Mouse (Mus musculus) midbrain, embryonic 13.5 days (tissue): ENCODE measurements around the gene Ddah2. TPM values are rescaled to one million over a fixed set of nuclear protein-coding genes. Genes with fewer than 3 reads are reported as not detected.
A peak's percentile ranks its signal among the peaks of the same experiment; 100 is the strongest.
"Not testable (repeated sequence)": the region's sequence is repeated elsewhere in the genome, so short reads cannot be mapped to it uniquely, and the experiment has no call there.

ENCODE experiments used
- ATAC-seq: fragments of 200-750 bp; cut with Nextera tagmentation; 2 replicates; pipeline ENCODE4 v1.8.0; 2017; ENCODE audit warnings: mild to moderate bottlenecking, moderate TSS enrichment, moderate library complexity
- H3K27ac ChIP-seq: fragments of 300-500 bp; sonication (generic); 2 replicates; pipeline ENCODE4 v1.5.1; 2015; ENCODE audit warnings: inconsistent platforms, mild to moderate bottlenecking, moderate library complexity
- H3K27me3 ChIP-seq: fragments of 300-500 bp; sonication (generic); 2 replicates; pipeline ENCODE4 v1.6.1; 2015; ENCODE audit warnings: mild to moderate bottlenecking, inconsistent platforms
- H3K36me3 ChIP-seq: fragments of 300-500 bp; sonication (generic); 2 replicates; pipeline ENCODE4 v1.6.1; 2015; ENCODE audit warnings: mild to moderate bottlenecking, inconsistent platforms
- H3K4me1 ChIP-seq: fragments of 300-500 bp; sonication (generic); replicated peaks from 2 replicates; pipeline ENCODE4 v1.6.1; 2015; ENCODE audit warnings: inconsistent platforms
- H3K4me2 ChIP-seq: fragments of 300-500 bp; sonication (generic); replicated peaks from 2 replicates; pipeline ENCODE4 v1.6.1; 2015; ENCODE audit warnings: moderate library complexity, mild to moderate bottlenecking, inconsistent platforms
- H3K4me3 ChIP-seq: fragments of 300-500 bp; sonication (generic); replicated peaks from 2 replicates; pipeline ENCODE4 v1.5.1; 2015; ENCODE audit warnings: mild to moderate bottlenecking, inconsistent platforms
- H3K9ac ChIP-seq: fragments of 300-500 bp; sonication (generic); replicated peaks from 2 replicates; pipeline ENCODE4 v1.6.1; 2015; ENCODE audit warnings: mild to moderate bottlenecking, inconsistent platforms
- H3K9me3 ChIP-seq: fragments of 300-500 bp; sonication (generic); 2 replicates; pipeline ENCODE4 v1.6.1; 2016; ENCODE audit warnings: mild to moderate bottlenecking, inconsistent platforms
- WGBS: fragments of 180-500 bp; shearing (Covaris S2); methylation state at CpG from one replicate; pipeline ENCODE4 v1.1.7; 2015; 5-methylcytosine and 5-hydroxymethylcytosine counted together
- polyA plus RNA-seq: library from polyadenylated mRNA; unstranded; fragments of >200 nt; fragmentation: Nextera tagmentation; extraction: Ambion mirVana; gene quantifications from 2 replicates; pipeline ENCODE4 v1.2.1, GENCODE M21; 2015

Gene Ddah2
- polyA plus RNA-seq, 1 experiment from 2014 or later = 531 TPM

DNA sequence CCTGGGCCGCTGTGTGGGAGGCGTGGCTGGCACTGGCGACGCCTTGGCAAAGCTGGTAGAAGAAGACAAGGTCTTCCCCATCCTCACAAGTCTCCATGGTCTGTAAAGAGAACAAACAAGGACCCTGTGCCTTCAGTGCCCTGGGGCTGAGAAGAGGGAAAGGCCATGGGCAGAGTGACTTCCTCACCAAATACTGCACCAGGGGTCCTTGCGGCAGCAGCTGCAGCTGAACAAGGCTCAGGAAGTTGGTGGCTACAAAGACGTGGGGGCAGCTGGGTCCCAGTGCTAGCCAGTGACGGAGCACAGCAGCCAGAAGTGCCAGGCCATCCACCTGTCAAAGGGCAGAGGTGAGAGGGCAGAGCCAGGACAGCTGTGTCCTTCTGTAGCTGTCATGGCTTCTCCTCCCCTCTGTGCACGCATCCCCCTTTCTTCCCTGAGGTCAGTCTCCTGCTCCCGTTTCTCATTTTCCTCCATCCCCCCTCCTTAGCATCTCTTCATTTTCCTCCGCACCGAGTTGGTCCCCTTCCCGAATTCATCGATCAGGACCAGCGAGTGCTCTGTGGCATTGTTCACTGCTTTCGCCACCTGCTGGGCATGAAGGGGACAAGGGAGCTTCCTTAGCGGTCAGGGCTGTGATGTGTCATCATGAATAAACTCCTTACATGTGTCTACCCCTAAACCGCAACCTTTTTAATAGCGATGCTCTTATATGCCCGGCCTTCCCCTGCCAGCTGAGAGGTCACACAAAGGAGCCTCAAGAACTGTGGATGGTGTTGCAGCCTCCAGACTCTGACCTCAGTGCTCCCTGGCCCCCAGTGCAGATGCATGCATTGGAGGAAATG, 28.9 kb upstream of the Ddah2 start:
- Histone ChIP-seq H3K36me3 (no peaks in the 10 kb centered on the region), H3K4me3 (no peak overlapping the region), H3K4me1 (peaks cover 32% of the 10 kb centered on the region), H3K27me3 (no peaks in the 10 kb centered on the region), H3K9ac (peak overlapping the region; percentile 42; the same call in 1 of the 2 replicates), H3K4me2 (peak overlapping the region; percentile 39), H3K27ac (no peak overlapping the region), H3K9me3 (no peaks in the 10 kb centered on the region)
- WGBS = 29% methylated on average over 19 of the region's 19 CpGs
- ATAC-seq = no peak

DNA sequence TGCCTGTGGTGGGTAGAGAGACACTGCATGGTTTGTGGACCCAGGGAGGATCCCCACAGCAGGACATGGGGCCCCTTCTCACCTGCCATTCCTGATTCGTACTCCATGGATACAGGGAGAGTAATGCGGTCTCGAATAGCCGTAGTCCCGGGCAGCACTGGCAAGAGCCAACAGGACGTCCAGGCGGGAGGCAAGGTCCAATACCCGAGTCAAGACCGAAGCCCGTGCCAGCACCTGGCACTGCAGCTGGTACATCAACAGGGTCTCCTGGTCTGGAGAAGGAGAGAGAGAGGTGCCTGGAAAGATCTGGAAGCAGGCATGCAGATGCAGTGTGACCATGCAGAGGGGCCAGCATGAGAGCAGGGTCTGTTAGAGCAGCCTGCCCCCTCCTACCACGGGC, 27.6 kb upstream of the Ddah2 start:
- Histone ChIP-seq H3K36me3 (no peaks in the 10 kb centered on the region), H3K4me3 (no peak overlapping the region), H3K27ac (no peak overlapping the region), H3K9me3 (no peaks in the 10 kb centered on the region), H3K4me1 (peaks cover 26% of the 10 kb centered on the region), H3K9ac (no peak overlapping the region), H3K27me3 (no peaks in the 10 kb centered on the region), H3K4me2 (no peak overlapping the region)
- no peak for ATAC-seq
- WGBS = 89% methylated on average over 11 of the region's 11 CpGs

DNA sequence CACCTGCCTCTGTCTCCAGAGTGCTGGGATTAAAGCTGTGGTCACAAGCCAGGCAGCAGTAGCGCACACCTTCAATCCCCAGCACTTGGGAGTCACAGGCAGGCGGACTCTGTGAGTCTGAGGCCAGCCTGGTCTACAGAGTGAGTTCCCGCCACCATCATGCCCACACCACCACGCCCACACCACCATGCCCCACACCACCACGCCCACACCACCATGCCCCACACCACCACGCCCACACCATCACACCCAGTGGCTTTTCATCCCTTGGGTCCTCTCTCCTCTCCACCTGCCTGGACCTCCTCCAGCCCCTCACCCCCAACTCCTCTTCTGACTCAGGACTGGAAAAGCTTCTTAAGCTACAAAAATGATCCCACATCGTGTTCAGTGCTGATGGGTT, 27.0 kb upstream of the Ddah2 start:
- Histone ChIP-seq H3K27me3 (no peaks in the 10 kb centered on the region), H3K9me3 (no peaks in the 10 kb centered on the region), H3K4me3 (no peak overlapping the region), H3K36me3 (no peaks in the 10 kb centered on the region), H3K9ac (no peak overlapping the region), H3K27ac (no peak overlapping the region), H3K4me2 (no peak overlapping the region), H3K4me1 (peaks cover 24% of the 10 kb centered on the region)
- 92% methylated on average over 7 of the region's 7 CpGs for WGBS
- ATAC-seq = no peak

DNA sequence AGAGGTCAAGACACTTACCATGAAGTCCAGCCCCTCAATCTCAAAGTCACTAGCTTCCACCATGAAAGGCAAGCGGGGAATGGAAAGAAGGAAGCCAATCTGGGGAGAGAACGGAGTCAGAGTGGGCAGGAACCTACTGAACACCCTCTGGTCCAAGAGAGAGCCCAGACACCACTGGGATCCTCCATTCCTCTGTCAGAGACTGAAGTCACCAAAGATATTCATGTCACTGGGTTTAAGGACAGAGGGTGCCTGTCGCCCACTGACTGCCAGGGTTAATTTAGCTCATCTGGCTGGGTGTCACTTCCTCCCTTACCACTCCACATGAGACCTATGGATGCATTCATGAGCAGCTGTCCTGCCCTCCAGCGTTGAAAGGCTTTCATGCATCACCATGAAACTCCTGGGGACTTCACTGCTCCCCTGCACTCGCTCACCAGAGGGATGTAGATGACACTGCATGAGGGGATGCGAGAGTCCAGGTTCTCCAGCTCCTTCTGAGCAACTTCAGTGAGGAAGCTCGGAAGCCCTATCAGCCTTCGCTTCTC, 26.4 kb upstream of the Ddah2 start:
- Histone ChIP-seq H3K4me3 (no peak overlapping the region), H3K9ac (no peak overlapping the region), H3K36me3 (no peaks in the 10 kb centered on the region), H3K9me3 (no peaks in the 10 kb centered on the region), H3K27ac (no peak overlapping the region), H3K4me2 (no peak overlapping the region), H3K27me3 (no peaks in the 10 kb centered on the region), H3K4me1 (peaks cover 21% of the 10 kb centered on the region)
- no peak for ATAC-seq
- 74% methylated on average over 8 of the region's 8 CpGs for WGBS

DNA sequence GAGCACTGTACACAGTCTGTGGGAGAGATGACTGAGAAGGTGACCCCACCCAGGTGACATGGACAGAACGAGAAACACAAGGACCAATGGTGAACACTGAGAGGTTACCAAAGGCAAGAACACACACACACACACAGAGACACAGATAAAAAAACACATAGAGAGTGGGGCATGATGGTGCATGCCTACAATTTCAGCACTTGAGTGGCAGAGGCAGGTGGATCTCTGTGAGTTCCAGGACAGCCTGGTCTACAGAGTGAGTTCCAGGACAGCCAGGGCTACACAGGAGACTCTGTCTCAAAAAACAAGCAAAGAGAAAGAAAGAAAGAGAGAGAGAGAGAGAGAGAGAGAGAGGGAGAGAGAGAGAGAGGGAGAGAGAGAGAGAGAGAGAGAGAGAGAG, 25.1 kb upstream of the Ddah2 start:
- H3K36me3 ChIP-seq, H3K9me3 ChIP-seq, H3K9ac ChIP-seq, H3K4me3 ChIP-seq, H3K27me3 ChIP-seq, H3K27ac ChIP-seq, H3K4me2 ChIP-seq, ATAC-seq: not testable (repeated sequence)
- peaks cover 10% of the 10 kb centered on the region for H3K4me1 ChIP-seq
- 75% methylated on average over 1 of the region's 1 CpGs for WGBS

DNA sequence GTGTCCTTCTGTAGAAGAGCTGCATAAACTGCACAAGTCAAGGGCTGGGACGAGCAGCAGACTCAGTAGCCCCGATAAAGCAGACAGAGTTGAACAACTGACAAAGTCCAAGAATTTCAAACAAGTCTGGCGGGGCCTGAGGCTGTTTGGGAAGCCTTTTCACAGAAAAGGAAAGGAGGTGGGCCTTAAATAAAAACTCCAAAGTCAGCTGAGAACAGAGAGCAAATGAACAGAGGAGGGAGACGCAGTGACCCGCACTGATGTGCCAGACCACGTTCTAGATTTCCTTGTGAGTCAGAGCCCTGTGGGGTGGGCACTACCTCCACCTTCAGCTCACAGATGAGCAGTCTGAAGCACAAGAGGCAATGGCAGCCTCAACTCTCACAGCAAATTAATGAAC, 23.9 kb upstream of the Ddah2 start:
- no peak for ATAC-seq
- no peaks in the 10 kb centered on the region for H3K36me3 ChIP-seq
- 82% methylated on average over 6 of the region's 6 CpGs for WGBS

DNA sequence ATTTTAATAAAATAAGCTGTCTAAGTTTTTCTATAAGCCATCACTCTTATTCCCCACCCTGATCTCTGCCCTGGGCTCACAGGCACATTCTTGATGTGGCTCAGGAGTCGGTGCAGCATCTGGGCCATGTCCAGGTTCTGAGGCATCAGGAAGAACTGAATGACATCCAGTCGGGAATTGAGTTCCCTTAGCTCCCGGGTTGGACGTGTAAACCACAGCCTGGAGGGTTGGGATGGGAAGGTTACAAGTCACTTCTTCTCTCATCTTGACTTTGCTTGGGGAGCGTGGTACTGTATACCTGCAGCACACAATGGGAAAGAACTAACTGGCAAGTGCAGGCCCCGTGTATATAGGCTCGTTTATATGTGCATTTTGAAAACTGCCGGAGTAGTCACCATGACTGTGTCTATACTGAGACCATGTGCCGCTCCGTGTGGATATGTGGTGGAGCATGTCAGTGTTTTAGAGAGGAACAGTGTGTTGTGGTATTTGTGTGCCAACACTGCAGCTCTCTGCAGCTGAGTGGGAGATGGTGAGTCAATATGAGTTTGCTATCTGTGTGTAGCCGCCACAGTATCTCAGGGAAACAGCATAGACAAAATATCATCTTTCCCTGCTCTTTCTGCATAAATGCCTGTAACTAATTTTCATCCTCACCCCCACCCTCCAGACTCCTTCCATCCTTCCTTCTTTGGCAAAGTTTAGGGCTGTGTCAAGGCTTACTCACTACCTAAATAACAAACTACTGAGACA, 19.5 kb upstream of the Ddah2 start:
- Histone ChIP-seq H3K9ac (no peak overlapping the region), H3K4me3 (no peak overlapping the region), H3K4me2 (no peak overlapping the region), H3K27me3 (no peaks in the 10 kb centered on the region), H3K9me3 (no peaks in the 10 kb centered on the region), H3K27ac (no peak overlapping the region), H3K4me1 (no peaks in the 10 kb centered on the region), H3K36me3 (no peaks in the 10 kb centered on the region)
- 88% methylated on average over 11 of the region's 11 CpGs for WGBS
- no peak for ATAC-seq

More for the DNA sequence above, 23.9 kb upstream of the Ddah2 start:
- H3K4me2 ChIP-seq = no peak overlapping the region
- H3K27me3 ChIP-seq = no peaks in the 10 kb centered on the region
- H3K27ac ChIP-seq = no peak overlapping the region
- H3K4me3 ChIP-seq = no peak overlapping the region
- no peak overlapping the region for H3K9ac ChIP-seq
- H3K4me1 ChIP-seq = peaks cover 6% of the 10 kb centered on the region
- no peaks in the 10 kb centered on the region for H3K9me3 ChIP-seq

DNA sequence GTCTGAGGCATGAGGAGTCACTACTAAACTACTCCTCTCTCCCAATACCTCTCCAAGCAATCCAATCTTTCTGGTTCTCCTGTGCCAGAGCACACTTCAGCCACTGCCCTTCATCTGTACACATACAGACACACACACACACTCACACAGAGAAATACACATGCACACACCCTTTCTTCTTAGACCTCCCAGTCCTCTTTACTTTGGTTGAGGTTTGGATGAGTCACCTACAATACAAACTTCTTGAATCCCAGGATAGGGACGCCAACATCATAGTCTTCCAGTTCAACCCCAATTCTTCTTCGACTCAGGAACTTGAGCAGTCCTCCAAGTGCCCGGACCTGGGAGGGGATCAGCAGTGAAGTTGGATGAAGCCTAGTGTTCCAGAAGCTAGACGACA, 15.0 kb upstream of the Ddah2 start:
- no peaks in the 10 kb centered on the region for H3K36me3 ChIP-seq
- no peaks in the 10 kb centered on the region for H3K27me3 ChIP-seq
- no peak overlapping the region for H3K27ac ChIP-seq
- no peaks in the 10 kb centered on the region for H3K9me3 ChIP-seq
- ATAC-seq = no peak
- H3K4me3 ChIP-seq = no peak overlapping the region
- H3K4me2 ChIP-seq = no peak overlapping the region
- H3K4me1 ChIP-seq = peaks cover 27% of the 10 kb centered on the region
- no peak overlapping the region for H3K9ac ChIP-seq
- WGBS = 92% methylated on average over 4 of the region's 4 CpGs

DNA sequence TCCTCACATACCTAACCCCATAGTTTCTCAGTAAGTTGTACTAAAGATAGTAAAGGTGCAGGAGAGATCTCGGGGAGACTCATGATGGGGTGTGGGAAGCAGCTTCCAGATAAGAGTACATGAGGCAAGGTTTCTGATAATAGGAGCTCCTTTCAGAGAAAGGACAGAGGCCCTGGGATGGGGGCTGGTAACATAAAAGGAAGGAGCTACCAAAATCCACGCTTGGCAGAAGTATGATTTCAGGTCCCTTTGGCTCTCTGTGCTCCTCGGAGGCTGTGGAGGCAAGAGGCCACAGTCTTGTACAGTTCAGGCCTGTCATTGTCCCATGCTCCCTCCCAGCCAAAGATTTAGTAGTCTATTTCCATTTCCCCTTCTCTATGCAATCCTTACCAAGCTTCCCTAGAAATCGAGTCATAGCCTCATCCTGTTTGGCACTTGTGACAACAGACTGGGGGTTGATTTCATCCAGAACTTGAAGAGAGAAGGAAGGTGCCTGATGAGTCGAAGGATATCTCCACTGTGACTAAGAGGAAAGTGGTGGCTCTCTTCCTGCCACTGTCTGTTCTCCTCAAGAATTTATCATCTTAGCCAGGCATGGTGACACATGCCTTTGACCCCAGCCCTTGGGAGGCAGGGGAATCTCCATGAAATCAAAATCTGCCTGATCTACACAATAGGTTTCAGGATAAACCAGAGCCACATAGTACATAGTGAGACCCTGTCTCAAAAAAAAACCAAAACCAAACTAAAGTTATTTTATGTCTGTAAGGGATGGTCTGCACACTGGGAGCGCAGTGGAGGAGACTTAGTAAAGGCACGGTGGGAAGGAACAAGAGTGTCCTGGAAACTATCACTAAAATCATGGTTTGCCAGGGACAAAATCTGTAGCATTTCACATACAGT, 13.7 kb upstream of the Ddah2 start:
- Histone ChIP-seq H3K27me3 (no peaks in the 10 kb centered on the region), H3K4me1 (peaks cover 40% of the 10 kb centered on the region), H3K4me3 (peak overlapping the region; percentile 50), H3K27ac (no peak overlapping the region), H3K9ac (no peak overlapping the region), H3K9me3 (no peaks in the 10 kb centered on the region), H3K4me2 (peak overlapping the region; percentile 95), H3K36me3 (no peaks in the 10 kb centered on the region)
- no peak for ATAC-seq
- 89% methylated on average over 7 of the region's 7 CpGs for WGBS

DNA sequence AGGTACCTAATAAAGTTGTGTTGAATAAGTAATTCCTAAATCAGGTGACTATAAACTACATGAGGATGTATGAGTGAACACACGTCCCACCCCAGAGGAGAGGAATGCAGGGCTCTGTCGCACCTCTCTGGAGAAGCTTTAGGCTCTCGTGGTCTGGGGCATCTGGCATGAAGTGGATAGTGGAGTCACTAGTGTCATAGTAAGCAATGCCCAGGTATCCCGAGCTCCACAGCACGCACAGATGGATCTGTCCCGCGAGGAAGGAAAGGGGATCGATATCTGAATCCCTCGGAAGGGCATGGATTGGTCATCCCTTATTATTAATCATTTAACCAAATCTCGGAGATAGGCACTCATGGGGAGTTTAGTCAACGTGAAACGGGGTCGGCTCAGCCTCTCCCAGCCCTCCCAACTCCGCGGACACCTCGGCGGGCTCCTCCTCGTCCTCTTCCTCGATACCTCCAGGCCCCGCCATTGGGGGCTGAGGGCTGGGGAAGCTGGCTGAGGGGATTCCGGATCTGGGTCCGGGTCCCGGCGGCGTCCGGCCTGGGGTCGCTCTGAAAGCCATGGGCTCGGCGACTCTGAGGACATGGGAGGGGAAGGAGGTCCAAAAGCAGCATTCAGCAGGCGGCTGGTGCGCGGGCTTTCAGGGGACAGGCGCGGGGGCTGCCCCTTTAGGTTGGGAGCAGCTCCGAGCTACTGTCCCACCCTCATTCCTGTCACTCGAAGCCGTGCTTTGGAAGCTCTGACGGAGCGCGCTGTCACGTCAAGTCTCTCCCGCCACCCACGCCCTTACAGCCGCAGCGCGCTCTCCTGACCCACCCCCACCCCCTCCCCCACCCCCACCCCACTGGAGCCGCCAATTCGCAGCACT, 12.8 kb upstream of the Ddah2 start:
- peak overlapping the region; percentile 95 for H3K4me2 ChIP-seq
- peak; percentile 82 for ATAC-seq
- no peaks in the 10 kb centered on the region for H3K9me3 ChIP-seq
- peak overlapping the region; percentile 75 for H3K9ac ChIP-seq
- H3K4me1 ChIP-seq = peaks cover 47% of the 10 kb centered on the region
- H3K27ac ChIP-seq = 0 out of 2 replicates have a peak overlapping the region, but pooled peaks have one; percentile 19
- H3K4me3 ChIP-seq = peak overlapping the region; percentile 50
- WGBS = 7% methylated on average over 40 of the region's 48 CpGs
- H3K36me3 ChIP-seq = no peaks in the 10 kb centered on the region
- H3K27me3 ChIP-seq = no peaks in the 10 kb centered on the region
